Mouse (Mus musculus): ENCODE measurements around the gene Gm21905. TPM values are rescaled to one million over a fixed set of nuclear protein-coding genes. Genes with fewer than 3 reads are reported as not detected.

Gene Gm21905
- polyA plus RNA-seq, 1 experiment from 2014 or later: not detected

DNA sequence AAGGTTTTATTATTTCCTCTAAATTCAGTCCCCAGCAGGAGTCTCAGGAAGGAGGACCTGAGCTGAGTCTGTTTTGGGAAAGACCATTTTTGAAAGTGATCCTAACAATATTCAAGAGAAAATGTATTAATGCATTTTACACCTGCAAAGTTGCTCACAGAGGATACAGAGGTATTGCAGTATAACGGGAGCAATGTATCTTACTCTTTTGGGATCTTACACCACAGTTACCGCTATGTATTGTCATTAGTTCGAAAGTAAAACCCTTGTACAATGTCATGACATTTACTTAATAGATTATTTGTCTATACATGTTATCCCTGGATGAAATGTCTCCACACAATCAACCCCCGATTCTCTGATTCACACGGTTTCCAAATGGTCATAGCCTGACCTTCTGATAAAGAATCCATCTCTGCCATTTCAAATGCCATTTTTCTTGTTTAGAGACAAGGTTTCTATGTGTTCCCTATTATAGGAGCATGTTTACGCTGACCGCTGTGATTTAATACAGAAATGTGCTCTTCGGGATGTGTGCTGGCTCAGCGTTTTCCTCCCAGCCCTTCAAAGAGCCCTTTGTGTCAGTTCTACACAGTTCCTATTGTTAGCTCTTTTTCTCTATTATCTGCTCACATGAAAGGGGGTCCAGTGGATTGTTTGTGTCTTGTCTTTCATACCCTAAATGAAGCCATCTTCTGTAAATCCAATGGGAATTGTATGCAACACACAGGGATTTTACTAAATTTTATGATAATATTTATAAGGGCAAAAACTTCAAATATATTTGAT lies 61.6 kb downstream of the Gm21905 start:
- H3K27ac ChIP-seq (replicated peaks; ENCODE audit: low read depth, low read length): no peak overlapping the region
- H3K9ac ChIP-seq (replicated peaks; ENCODE audit: low read length): no peak overlapping the region
- H3K36me3 ChIP-seq (replicated peaks; ENCODE audit: control insufficient read depth, insufficient read depth, low read depth, low read length): no peaks in the 10 kb centered on the region
- H3K27me3 ChIP-seq (ENCODE audit: control insufficient read depth, insufficient read depth, low read length): no peaks in the 10 kb centered on the region
- 61% methylated on average over 9 of the region's 9 CpGs for WGBS
- H3K4me1 ChIP-seq (ENCODE audit: control insufficient read depth, insufficient read depth, low read length): no peaks in the 10 kb centered on the region
- no peaks in the 10 kb centered on the region for H3K9me3 ChIP-seq (replicated peaks; ENCODE audit: control insufficient read depth, low read length)
- no peak overlapping the region for H3K4me3 ChIP-seq (ENCODE audit: low read depth, low read length)
- DNase-seq (ENCODE audit: low spot score): no peak
- no peak overlapping the region for H3K4me2 ChIP-seq (ENCODE audit: low read depth, low read length)
- no peak for ATAC-seq (replicated peaks; ENCODE audit: insufficient number of reproducible peaks, low FRiP score, low TSS enrichment, low read depth)

DNA sequence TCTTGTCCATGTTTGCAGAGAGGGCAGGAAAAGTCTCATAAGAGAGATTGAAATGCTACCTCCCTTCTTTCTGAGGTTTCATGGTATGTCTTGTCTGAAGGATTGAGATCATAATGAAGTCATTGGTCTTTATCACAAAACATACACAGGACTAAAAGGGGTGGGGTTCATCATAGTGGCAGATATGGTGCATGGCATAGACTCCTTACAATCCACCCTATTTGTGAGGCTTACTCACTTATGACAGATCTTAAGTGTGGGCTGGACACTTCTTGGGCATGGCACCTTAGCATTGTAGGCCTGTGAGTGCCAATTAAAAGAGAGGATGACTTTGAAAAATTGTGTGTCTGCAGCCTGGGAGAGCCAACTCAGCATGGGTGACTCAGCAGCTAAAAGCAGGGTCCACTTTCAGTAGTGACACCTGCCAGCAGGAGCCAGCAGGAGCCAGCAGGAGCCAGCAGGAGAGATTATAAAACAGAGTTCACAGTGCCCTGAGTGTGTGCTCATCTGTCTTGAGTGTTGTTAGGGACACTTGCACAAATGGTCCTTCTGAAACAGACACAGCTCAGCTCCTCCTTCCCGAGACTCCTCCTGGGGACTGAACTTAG lies 62.6 kb downstream of the Gm21905 start:
- 56% methylated on average over 1 of the region's 1 CpGs for WGBS
- no peak overlapping the region for H3K9ac ChIP-seq (replicated peaks; ENCODE audit: low read length)
- H3K9me3 ChIP-seq (replicated peaks; ENCODE audit: control insufficient read depth, low read length): no peaks in the 10 kb centered on the region
- no peak overlapping the region for H3K4me3 ChIP-seq (ENCODE audit: low read depth, low read length)
- no peak for DNase-seq (ENCODE audit: low spot score)
- no peak overlapping the region for H3K4me2 ChIP-seq (ENCODE audit: low read depth, low read length)
- no peak overlapping the region for H3K27ac ChIP-seq (replicated peaks; ENCODE audit: low read depth, low read length)
- H3K4me1 ChIP-seq (ENCODE audit: control insufficient read depth, insufficient read depth, low read length): no peaks in the 10 kb centered on the region
- no peaks in the 10 kb centered on the region for H3K27me3 ChIP-seq (ENCODE audit: control insufficient read depth, insufficient read depth, low read length)
- no peaks in the 10 kb centered on the region for H3K36me3 ChIP-seq (replicated peaks; ENCODE audit: control insufficient read depth, insufficient read depth, low read depth, low read length)
- ATAC-seq (replicated peaks; ENCODE audit: insufficient number of reproducible peaks, low FRiP score, low TSS enrichment, low read depth): no peak

Other genes starting within 250 kb of the Gm21905 start
- 12.5 and 14.9 TPM in 2 replicates for gene Atp8a1, start 99.0 kb downstream of the Gm21905 start, polyA plus RNA-seq (2014; fragmentation: Nextera tagmentation; extraction: Ambion mirVana)
- gene Gm5108, start 4.8 kb downstream of the Gm21905 start, polyA plus RNA-seq (2014; fragmentation: Nextera tagmentation; extraction: Ambion mirVana): not detected in 2 replicates
- not detected in 2 replicates for gene Grxcr1, start 85.4 kb upstream of the Gm21905 start, polyA plus RNA-seq (2014; fragmentation: Nextera tagmentation; extraction: Ambion mirVana)